Mouse (Mus musculus) heart, postnatal 0 days (tissue): ENCODE measurements around the gene Gm14403.
"Not testable (repeated sequence)": the region's sequence is repeated elsewhere in the genome, so short reads cannot be mapped to it uniquely, and the experiment has no call there.

Experiments used
- CTCF ChIP-seq: IDR thresholded peaks from 2 replicates; pipeline ENCODE4 v1.5.1; 2016; ENCODE audit warnings: antibody characterized with exemption, control low read depth, low read depth
- EP300 ChIP-seq: IDR thresholded peaks from 2 replicates; pipeline ENCODE4 v1.6.1; 2016; ENCODE audit warnings: antibody characterized with exemption, low read depth

DNA sequence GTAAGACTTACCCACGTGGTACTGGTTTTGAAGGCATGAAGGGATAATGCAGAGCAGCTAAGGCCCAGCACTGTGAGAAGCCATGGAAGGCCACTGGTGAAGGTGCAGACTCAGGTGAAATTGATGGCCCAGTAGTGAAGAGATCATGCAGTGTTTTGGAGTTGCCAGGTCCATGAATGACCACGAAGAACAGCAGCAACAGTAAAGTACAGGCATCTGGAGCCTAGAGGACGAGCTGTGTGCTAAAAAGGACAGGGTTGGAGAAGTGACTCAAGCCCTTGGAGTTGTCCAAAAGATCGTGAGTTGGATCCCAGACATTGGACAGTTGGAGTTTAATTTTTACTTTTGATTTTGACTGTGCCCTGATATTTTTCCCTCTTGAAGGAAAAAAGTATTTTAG lies 13.4 kb downstream of the Gm14403 start:
- TF ChIP-seq CTCF, EP300: not testable (repeated sequence)
